Mouse (Mus musculus): ENCODE data around the gene Zfp771.
A peak's percentile ranks its signal among the peaks of the same experiment; 100 is the strongest.

Gene Zfp771

GRCm38 (mm10) chr7:127253341-127253740 lies 9.3 kb downstream of the Zfp771 start:
- ATAC-seq (ENCODE audit: low TSS enrichment): no peak

GRCm38 (mm10) chr7:127253821-127254769 lies 10.0 kb downstream of the Zfp771 start:
- peak; percentile 77 for ATAC-seq (ENCODE audit: low TSS enrichment)

GRCm38 (mm10) chr7:127255008-127255407 lies 10.9 kb downstream of the Zfp771 start:
- ATAC-seq (ENCODE audit: low TSS enrichment): no peak

GRCm38 (mm10) chr7:127255965-127256364 lies 11.9 kb downstream of the Zfp771 start:
- no peak for ATAC-seq (ENCODE audit: low TSS enrichment)

GRCm38 (mm10) chr7:127256518-127256917 lies 12.4 kb downstream of the Zfp771 start:
- no peak for ATAC-seq (ENCODE audit: low TSS enrichment)

- no peak for ATAC-seq (ENCODE audit: low TSS enrichment)
Observed at GRCm38 (mm10) chr7:127259186-127259905, 15.3 kb downstream of the Zfp771 start.

- ATAC-seq (ENCODE audit: low TSS enrichment): peak; percentile 96
Observed at GRCm38 (mm10) chr7:127260309-127261111, 16.4 kb downstream of the Zfp771 start, which contains the start of gene Dctpp1. Gene Dctpp1 (minus strand): TSS chr7:127260709.

GRCm38 (mm10) chr7:127262218-127262961 lies 18.3 kb downstream of the Zfp771 start:
- ATAC-seq (ENCODE audit: low TSS enrichment): no peak

- no peak for ATAC-seq (ENCODE audit: low TSS enrichment)
Observed at GRCm38 (mm10) chr7:127263526-127263925, 19.5 kb downstream of the Zfp771 start.

- no peak for ATAC-seq (ENCODE audit: low TSS enrichment)
Observed at GRCm38 (mm10) chr7:127270256-127270655, 26.2 kb downstream of the Zfp771 start.

- ATAC-seq (ENCODE audit: low TSS enrichment): no peak
Observed at GRCm38 (mm10) chr7:127270666-127271065, 26.6 kb downstream of the Zfp771 start.

GRCm38 (mm10) chr7:127271093-127271492 lies 27.0 kb downstream of the Zfp771 start:
- ATAC-seq (ENCODE audit: low TSS enrichment): no peak

- ATAC-seq (ENCODE audit: low TSS enrichment): no peak
Observed at GRCm38 (mm10) chr7:127272566-127272965, 28.5 kb downstream of the Zfp771 start.

GRCm38 (mm10) chr7:127273118-127273923 lies 29.2 kb downstream of the Zfp771 start:
- peak; percentile 64 for ATAC-seq (ENCODE audit: low TSS enrichment)

- peak; percentile 93 for ATAC-seq (ENCODE audit: low TSS enrichment)
Observed at GRCm38 (mm10) chr7:127273925-127274789, 30.1 kb downstream of the Zfp771 start, which contains the start of gene Sephs2. Gene Sephs2 (minus strand): TSS chr7:127274055.

GRCm38 (mm10) chr7:127276519-127276961 lies 32.5 kb downstream of the Zfp771 start:
- no peak for ATAC-seq (ENCODE audit: low TSS enrichment)

GRCm38 (mm10) chr7:127278311-127278710 lies 34.2 kb downstream of the Zfp771 start:
- no peak for ATAC-seq (ENCODE audit: low TSS enrichment)

- ATAC-seq (ENCODE audit: low TSS enrichment): no peak
Observed at GRCm38 (mm10) chr7:127280092-127280491, 36.0 kb downstream of the Zfp771 start.

GRCm38 (mm10) chr7:127281114-127281513 lies 37.0 kb downstream of the Zfp771 start:
- no peak for ATAC-seq (ENCODE audit: low TSS enrichment)

All from frontal cortex, adult (tissue).